Mouse (Mus musculus): Measurements from ENCODE around the gene Slc5a5. TPM values are rescaled to one million over a fixed set of nuclear protein-coding genes. Genes with fewer than 3 reads are reported as not detected.

The Slc5a5 gene
- total RNA-seq, 2 experiments from 2014 or later: 5.9 to 8.0 TPM

DNA sequence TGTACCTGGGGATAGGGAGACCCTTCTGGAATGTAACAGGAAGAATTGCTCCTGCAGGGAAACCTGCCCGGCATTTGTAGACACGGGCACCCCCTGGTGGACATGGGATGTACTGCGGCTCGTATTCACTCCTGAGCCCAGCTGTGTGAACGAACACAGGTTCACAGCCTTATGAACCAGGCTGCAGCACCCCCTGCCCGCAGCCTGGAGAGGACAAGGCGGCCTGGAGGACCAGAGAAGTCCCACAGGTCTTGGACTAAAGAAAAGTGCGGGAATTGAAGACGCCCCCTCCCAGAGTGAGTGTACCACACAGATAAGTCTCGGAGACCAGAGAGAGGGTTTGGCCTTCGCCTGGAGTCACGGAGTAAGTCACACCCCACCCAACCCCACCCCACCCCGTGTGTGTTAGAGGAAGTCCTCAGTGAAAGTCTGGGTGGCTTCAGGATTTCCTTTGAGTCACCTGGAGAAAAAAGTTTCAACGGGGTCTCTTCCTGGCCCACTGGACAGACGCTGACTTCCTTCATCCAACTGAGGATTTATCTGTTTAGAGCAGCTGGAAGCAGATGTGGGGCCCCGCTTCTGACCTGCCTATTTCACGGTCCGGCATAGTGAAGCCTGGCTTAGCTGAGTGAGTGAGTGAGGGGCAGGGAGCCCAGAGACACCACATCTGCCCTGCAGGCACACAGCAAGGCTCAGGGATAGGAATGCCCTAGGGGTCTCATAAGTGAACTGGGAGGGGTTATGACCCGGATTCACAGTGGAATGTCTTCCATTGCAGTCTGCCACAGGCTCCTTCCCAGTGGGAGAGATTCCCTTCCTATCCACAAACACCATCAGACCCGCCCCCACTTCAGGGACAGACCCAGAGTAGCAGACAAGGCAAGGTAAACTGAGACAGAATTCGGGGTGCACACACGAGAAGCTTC, 51.1 kb downstream of the Slc5a5 start:
- TF ChIP-seq CTCF (conservative IDR thresholded peaks at IDR 0.05): peak; percentile 98
- H3K4me3 ChIP-seq: no peak overlapping the region
- DNase-seq (ENCODE audit: low spot score in 2 of 2): peak; percentile 83 to 95
- H3K27ac ChIP-seq: no peak overlapping the region

DNA sequence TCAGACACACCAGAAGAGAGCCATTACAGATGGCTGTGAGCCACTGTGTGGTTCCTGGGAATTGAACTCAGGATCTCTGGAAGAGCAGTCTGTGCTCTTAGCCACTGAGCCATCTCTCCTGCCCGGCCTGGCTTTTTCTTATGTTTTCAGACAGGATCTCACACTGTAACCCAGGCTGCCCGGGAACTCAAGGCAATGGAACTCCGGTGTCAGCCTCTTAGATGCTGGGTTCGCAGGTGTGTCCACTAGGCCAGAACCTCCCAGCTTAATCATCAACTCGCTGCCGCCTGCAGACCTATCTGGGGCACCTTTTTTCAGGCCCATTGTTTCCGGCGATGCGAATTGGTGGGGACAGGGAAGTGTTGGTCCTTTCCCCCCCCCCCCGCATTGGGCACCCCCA, 52.0 kb downstream of the Slc5a5 start:
- Histone ChIP-seq H3K27ac (peak overlapping the region; percentile 85; the same call in 1 of the 2 replicates), H3K4me3 (no peak overlapping the region)
- no peak for DNase-seq (ENCODE audit: low spot score in 2 of 2)
- no peak for TF ChIP-seq CTCF (conservative IDR thresholded peaks at IDR 0.05)

DNA sequence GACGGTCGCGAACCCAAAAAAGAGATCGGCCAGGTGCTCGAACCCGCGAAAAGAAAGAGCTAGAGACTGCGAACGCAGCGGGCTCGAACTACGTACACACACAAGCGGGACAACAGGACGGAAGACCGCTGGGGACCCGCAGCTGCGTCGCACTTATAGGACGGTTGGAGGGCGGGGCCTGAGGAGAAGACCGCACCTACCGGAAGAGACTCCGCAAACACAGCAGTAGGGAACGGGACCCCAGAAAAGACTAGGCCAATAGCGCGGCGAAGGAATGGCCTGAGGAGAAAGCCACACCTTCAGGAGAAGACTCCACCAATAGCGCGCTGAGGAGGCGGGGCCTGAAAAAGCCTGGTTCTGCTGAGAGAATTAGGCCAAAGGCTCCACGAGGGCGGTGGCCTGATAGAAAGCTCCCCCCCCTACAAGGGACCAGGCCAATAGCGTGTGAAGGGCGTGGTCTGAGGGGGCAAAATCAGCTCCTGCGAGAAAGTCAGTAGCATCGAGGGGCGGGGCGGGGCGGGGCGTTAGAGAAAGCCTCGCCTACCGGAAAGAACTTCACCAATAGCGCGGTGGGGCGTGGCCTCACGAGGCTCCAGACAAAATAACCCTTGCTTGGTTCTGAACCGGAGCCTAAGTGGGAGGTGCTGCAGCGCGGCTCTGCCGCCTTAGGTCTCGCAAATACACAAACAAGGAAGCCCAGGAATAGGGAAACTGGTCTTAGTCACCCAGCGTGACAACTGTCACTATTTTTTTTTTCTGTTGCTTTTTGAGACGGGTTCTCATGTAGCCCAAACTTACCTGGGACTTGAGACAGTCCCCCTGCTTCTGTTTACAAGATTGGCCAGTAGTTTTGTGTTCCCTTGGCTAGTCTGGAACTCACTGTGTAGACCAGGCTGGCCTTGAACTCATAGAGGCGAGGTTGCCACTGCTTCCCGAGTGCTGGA, 52.9 kb downstream of the Slc5a5 start, which contains the start of gene Arrdc2:
Gene Arrdc2 (minus strand): TSS at position 313 of the 944 bp plus-strand sequence.
- peak; percentile 96 to 99 for DNase-seq (ENCODE audit: low spot score in 2 of 2)
- 0 out of 2 replicates have a peak, but pooled peaks have one; percentile 11 for TF ChIP-seq CTCF (conservative IDR thresholded peaks at IDR 0.05)
- H3K27ac ChIP-seq: peak within 1 kb of the TSS; percentile 97
- peak within 1 kb of the TSS; percentile 56 for H3K4me3 ChIP-seq

DNA sequence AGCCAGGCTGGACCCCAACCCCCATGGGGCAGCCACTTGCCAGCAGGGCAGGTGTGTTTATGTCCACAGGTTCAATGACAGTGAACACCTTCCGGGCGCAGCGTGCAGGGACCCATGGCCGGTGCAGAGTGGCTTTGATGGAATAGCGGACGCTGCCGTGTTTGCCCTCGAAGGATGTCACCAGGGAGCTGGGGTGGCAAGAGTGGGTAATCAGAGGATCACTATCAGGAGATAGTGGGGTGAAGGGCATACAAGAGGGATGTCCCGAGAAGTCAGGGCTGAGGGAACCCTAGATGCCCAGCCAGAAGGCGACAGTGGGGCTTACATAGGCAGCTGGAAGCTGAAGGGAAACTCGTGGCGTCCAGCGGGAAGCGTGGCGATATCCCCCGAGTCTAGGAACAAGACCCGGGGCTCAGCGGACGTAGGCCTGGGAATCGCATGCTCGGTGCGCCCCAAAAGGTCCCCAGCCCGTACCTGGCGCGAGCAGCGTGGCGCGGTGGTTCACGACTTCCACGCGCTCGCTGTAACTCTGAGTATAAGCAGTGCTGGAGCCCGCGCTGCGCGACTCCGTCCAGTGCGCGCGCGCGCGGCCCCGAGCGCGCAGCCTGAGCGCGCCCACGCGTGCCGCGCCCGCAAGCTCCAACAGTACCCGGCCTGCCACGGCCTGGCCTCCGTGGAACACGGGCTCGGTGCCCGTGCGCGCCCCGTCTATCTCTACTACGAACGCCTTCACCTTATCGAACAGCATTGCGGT, 53.7 kb downstream of the Slc5a5 start:
- peak overlapping the region; percentile 97 for H3K27ac ChIP-seq
- TF ChIP-seq CTCF (conservative IDR thresholded peaks at IDR 0.05): peak; percentile 35
- DNase-seq (ENCODE audit: low spot score in 2 of 2): peak in 1 of 2 experiments; percentile 52
- peak overlapping the region; percentile 56 for H3K4me3 ChIP-seq

DNA sequence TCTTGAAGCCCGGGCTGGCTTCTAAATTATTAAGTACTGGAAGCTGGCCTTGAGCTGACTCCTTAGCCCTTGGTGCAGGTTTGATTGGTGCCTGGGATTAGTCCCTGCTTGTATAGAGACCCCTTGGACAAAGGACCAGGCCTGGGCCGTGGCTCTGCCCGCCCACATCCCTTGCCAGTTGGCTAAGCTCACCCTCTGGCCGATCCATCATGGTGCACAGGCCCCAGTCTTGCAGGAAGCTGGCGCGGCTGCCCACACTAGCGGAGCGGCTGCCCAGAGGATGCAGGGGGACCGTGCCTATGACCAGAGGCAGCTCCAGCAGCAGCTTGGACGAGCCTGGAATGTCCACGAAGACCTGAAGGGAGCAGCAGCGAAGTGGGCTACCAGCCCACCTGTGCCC, 55.9 kb downstream of the Slc5a5 start:
- no peak overlapping the region for H3K4me3 ChIP-seq

DNA sequence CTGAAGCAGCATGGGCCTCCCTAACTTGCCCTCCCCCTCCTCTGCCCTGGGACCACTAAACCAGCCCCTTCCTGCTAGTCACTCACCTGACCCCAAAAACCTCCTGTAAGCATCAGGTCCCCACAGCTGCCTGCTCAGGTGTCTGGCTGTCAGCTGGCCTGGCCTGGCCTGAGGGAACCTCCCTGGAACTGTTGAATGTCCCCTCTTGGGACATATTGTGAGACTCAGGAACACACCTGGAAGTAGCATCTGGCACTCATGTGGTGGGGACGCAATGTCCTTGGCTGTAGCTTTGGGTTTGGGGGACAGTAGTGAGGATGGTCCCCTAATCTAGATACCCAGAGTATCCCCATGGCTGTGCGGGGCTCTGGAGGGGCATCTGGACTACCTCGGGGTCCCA, 58.5 kb downstream of the Slc5a5 start:
- TF ChIP-seq CTCF (conservative IDR thresholded peaks at IDR 0.05): no peak
- Histone ChIP-seq H3K4me3 (no peak overlapping the region), H3K27ac (peak overlapping the region; percentile 82)
- DNase-seq (ENCODE audit: low spot score in 2 of 2): no peak

More for the DNA sequence above, 55.9 kb downstream of the Slc5a5 start:
- no peak for TF ChIP-seq CTCF (conservative IDR thresholded peaks at IDR 0.05)
- DNase-seq (ENCODE audit: low spot score in 2 of 2): no peak
- H3K27ac ChIP-seq: peak overlapping the region; percentile 18; the same call in 1 of the 2 replicates

DNA sequence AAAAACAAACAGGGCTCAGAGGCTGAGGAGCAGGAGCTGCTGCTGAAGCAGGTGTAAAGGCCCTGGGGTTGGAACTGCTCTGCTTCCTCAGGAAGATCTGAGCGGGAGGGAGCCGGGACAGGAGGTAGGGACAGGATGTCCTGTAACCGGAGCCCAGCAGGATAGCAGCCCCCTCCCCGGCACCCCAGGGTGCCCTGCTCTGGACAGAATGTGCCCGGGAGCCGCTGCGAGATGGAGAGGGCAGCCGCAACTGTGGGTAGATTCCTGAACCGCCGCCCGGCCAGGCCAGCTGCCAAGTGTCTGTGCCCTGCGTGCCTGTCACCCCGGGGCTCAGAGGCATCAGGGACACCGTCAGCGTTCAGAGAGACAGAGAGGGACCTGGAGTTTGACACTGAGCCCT, 59.0 kb downstream of the Slc5a5 start:
- TF ChIP-seq CTCF (conservative IDR thresholded peaks at IDR 0.05): no peak
- no peak for DNase-seq (ENCODE audit: low spot score in 2 of 2)
- Histone ChIP-seq H3K27ac (peak overlapping the region; percentile 82), H3K4me3 (no peak overlapping the region)

DNA sequence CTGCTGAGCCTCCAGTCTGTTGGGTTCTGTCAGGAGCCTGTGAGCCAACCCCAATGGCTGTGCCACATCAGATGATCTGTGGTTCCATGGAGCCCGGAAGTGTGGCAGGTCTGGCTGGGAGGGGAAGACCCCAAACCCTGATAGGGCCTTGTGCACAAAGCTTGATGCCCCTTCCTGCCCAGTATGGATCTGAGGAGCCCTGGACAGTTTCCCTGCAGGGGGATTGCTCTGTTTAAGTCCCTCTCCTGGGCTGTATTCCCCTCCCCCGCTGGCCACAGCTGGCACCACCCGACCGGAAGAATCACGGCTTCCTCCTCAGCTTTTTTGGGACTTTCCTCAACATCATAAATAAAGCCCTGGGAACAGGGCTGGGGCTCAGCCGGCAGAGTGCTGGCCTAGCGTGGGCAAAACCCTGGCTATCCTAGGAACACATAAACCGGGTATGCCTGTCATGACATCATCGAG, 59.5 kb downstream of the Slc5a5 start:
- no peak for TF ChIP-seq CTCF (conservative IDR thresholded peaks at IDR 0.05)
- DNase-seq (ENCODE audit: low spot score in 2 of 2): no peak
- Histone ChIP-seq H3K4me3 (no peak overlapping the region), H3K27ac (peak overlapping the region; percentile 82)

Small RNA genes lying within 50 kb of the gene (microRNA-seq; reads per million reads assigned to microRNA genes)
- gene Mir1969 (3.9 to 8.0 reads per million in 2 experiments), gene Mir7067 (0.96 to 1.3 reads per million in 2 experiments)

Other genes with a start within 250 kb of the Slc5a5 start
- gene Pgpep1, start 232.4 kb downstream of the Slc5a5 start, total RNA-seq (2021): 10 to 100 TPM; 25.4 to 29.1 TPM
- gene Lsm4, start 219.5 kb downstream of the Slc5a5 start, total RNA-seq (2021): 10 to 100 TPM; 58.2 to 61.8 TPM
- gene Jund, start 193.8 kb downstream of the Slc5a5 start, total RNA-seq (2021): 100 to 1,000 TPM; 165 to 181 TPM
- gene Iqcn, start 189.3 kb downstream of the Slc5a5 start, total RNA-seq (2021): under 1 TPM; 0.07 to 0.08 TPM
- not detected for gene Gm3336, start 174.2 kb downstream of the Slc5a5 start, total RNA-seq (2021)
- gene Pde4c, start 169.0 kb downstream of the Slc5a5 start, total RNA-seq (2021): 1 to 10 TPM; 1.4 to 1.5 TPM
- 100 to 1,000 TPM; 775 to 798 TPM for gene Rab3a, start 138.1 kb downstream of the Slc5a5 start, total RNA-seq (2021)
- 10 to 100 TPM; 36.5 to 42.7 TPM for gene Mpv17l2, start 131.8 kb downstream of the Slc5a5 start, total RNA-seq (2021)
- gene Pik3r2, start 116.0 kb downstream of the Slc5a5 start, total RNA-seq (2021): 100 to 1,000 TPM; 160 to 169 TPM
- 100 to 1,000 TPM; 468 to 473 TPM for gene Mast3, start 87.7 kb downstream of the Slc5a5 start, total RNA-seq (2021)
- gene Il12rb1, start 84.3 kb downstream of the Slc5a5 start, total RNA-seq (2021): 1 to 10 TPM in 1 of 2 experiments, under 1 TPM in 1; 0.61 to 1.1 TPM
- 10 to 100 TPM; 13.8 to 20.9 TPM for gene Arrdc2, start 53.0 kb downstream of the Slc5a5 start, total RNA-seq (2021)
- 10 to 100 TPM; 17.4 to 18.3 TPM for gene Kcnn1, start 29.5 kb downstream of the Slc5a5 start, total RNA-seq (2021)
- 10 to 100 TPM; 82.2 to 88.9 TPM for gene Ccdc124, start 18.8 kb downstream of the Slc5a5 start, total RNA-seq (2021)
- 100 to 1,000 TPM; 698 to 704 TPM for gene Rpl18a, start 4.7 kb upstream of the Slc5a5 start, total RNA-seq (2021)
- gene Map1s, start 13.2 kb upstream of the Slc5a5 start, total RNA-seq (2021): 10 to 100 TPM; 97.0 to 98.1 TPM

Measured in layer of hippocampus, adult 2 months (tissue).